Mouse (Mus musculus): ENCODE measurements around the gene Rbks. TPM values are rescaled to one million over a fixed set of nuclear protein-coding genes. Genes with fewer than 3 reads are reported as not detected.
A peak's percentile ranks its signal among the peaks of the same experiment; 100 is the strongest.

The Rbks gene
- polyA plus RNA-seq, 1 experiment: 9.6 TPM

DNA sequence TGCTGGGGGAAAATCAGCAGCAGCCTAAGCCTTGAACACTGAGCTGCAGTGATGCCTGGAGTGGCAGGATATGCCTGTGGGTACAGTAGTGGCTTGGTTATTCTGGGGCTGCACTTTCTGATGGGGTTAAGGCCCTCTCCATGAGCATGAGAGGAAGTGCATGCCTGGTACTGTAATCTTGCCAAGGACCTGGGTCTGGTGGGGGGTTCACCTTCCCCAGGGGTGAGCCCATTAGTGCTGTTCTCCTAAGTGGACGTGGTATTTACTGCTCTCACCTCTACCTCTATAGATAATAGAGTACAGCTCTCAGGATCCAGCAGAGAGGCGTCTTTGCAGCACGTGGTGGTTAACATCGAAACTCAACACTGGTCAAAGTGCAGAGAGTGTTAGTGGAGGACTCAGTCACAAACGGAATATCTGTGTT, 16.4 kb upstream of the Rbks start:
- WGBS: 20% methylated on average over 5 of the region's 5 CpGs
- no peak overlapping the region for H3K4me3 ChIP-seq (replicated peaks; ENCODE audit: control insufficient read depth, low read depth, low read length)
- no peak overlapping the region for H3K27ac ChIP-seq (ENCODE audit: control insufficient read depth, insufficient read depth, low read depth, low read length, poor library complexity)
- TF ChIP-seq CTCF (IDR thresholded peaks at IDR 0.05; ENCODE audit: control insufficient read depth, insufficient read depth, low read length) (no peak), POLR2A (IDR thresholded peaks at IDR 0.05; ENCODE audit: borderline replicate concordance, control insufficient read depth, low read depth, low read length) (no peak)
- H3K4me1 ChIP-seq (ENCODE audit: control insufficient read depth, insufficient read depth, low read length): peaks cover 1% of the 10 kb centered on the region; the same call in 1 of the 2 replicates

DNA sequence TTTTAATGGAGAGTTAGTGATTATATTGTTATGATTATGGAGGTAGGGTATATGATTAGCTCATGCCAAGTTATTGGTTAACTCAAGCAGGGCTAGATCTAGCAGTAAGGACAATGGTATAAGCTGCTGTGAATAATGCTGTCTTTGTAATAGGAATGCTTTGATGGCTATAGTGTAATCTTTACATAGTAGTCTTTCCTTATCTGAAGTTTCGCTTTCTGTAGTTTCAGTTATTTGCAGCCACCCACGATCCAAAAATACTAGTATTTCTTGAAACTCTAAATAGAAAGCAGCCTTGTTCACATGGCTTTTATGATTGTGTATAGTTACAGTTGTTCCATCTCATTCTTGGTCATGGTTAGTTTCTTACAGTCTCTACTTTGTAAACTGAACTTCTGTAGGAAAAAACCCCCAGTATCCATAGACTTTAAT, 15.9 kb upstream of the Rbks start:
- 40% methylated on average over 2 of the region's 2 CpGs for WGBS
- H3K4me3 ChIP-seq (replicated peaks; ENCODE audit: control insufficient read depth, low read depth, low read length): no peak overlapping the region
- TF ChIP-seq CTCF (IDR thresholded peaks at IDR 0.05; ENCODE audit: control insufficient read depth, insufficient read depth, low read length) (no peak), POLR2A (IDR thresholded peaks at IDR 0.05; ENCODE audit: borderline replicate concordance, control insufficient read depth, low read depth, low read length) (no peak)
- no peak overlapping the region for H3K27ac ChIP-seq (ENCODE audit: control insufficient read depth, insufficient read depth, low read depth, low read length, poor library complexity)
- peaks cover 1% of the 10 kb centered on the region; the same call in 1 of the 2 replicates for H3K4me1 ChIP-seq (ENCODE audit: control insufficient read depth, insufficient read depth, low read length)

DNA sequence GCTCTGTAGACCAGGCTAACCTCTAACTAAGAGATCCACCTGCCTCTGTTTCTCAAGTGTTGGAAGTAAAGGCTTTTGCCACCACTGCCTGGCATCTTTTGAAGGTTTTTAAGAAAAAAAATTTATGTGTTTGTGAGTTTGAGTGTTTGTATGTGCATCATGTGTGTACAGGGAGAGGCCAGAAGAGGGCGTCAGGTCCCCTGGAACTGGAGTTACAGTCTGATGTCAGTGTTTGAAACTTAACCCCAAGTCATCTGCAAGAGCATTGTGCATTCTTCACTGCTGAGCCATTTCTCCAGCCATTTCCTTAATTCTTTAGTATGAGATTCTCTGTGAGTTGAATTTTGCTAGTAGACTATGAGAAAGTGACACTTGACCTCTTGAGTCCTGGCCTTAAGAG, 12.0 kb upstream of the Rbks start:
- Histone ChIP-seq H3K27ac (ENCODE audit: control insufficient read depth, insufficient read depth, low read depth, low read length, poor library complexity) (no peak overlapping the region), H3K4me3 (replicated peaks; ENCODE audit: control insufficient read depth, low read depth, low read length) (no peak overlapping the region), H3K4me1 (ENCODE audit: control insufficient read depth, insufficient read depth, low read length) (peaks cover 4% of the 10 kb centered on the region)
- 64% methylated on average over 1 of the region's 1 CpGs for WGBS
- TF ChIP-seq CTCF (IDR thresholded peaks at IDR 0.05; ENCODE audit: control insufficient read depth, insufficient read depth, low read length) (peak; percentile 56), POLR2A (IDR thresholded peaks at IDR 0.05; ENCODE audit: borderline replicate concordance, control insufficient read depth, low read depth, low read length) (no peak)

DNA sequence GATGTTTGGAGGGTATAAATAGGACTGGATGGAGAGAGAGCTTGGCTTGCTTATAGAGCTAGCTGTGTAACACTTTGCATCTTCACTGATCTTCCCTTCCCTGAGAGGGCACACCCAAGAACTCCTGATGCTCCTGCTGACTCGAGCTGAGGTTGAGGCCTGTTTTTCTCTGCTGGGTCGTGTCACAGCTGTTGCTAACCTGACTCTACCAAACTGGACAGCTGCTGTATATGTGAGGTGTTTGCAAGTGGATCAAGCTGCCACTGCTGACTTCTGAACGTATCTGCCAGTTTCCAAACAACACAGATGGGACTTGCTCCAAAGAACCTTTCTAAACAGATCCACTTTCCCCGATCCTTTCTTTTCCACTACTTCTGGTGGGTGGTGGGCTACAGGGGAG, 9.4 kb upstream of the Rbks start:
- H3K4me3 ChIP-seq (replicated peaks; ENCODE audit: control insufficient read depth, low read depth, low read length): no peak overlapping the region
- H3K4me1 ChIP-seq (ENCODE audit: control insufficient read depth, insufficient read depth, low read length): peaks cover 3% of the 10 kb centered on the region
- WGBS: 83% methylated on average over 4 of the region's 4 CpGs
- H3K27ac ChIP-seq (ENCODE audit: control insufficient read depth, insufficient read depth, low read depth, low read length, poor library complexity): no peak overlapping the region
- TF ChIP-seq CTCF (IDR thresholded peaks at IDR 0.05; ENCODE audit: control insufficient read depth, insufficient read depth, low read length) (no peak), POLR2A (IDR thresholded peaks at IDR 0.05; ENCODE audit: borderline replicate concordance, control insufficient read depth, low read depth, low read length) (no peak)

DNA sequence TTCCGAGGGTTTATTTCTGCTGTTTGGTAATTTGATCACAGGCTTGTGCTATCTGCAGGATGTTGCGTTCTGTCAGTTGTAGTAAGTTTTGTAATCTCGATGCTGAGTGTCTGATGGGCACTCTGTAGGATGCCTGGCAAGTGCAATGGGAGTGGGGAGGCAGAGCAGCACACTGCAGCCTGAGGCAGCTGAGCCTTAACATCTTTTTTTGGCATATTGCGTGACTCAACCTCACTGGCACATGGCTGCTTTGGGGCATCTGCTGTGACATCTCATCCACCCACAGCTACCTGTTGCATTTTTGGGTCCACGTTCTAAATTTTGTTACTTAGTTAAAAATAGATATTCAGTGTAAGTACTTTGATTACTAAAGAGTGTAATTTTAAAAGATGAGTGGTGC, 7.5 kb upstream of the Rbks start:
- Histone ChIP-seq H3K4me1 (ENCODE audit: control insufficient read depth, insufficient read depth, low read length) (peaks cover 3% of the 10 kb centered on the region), H3K27ac (ENCODE audit: control insufficient read depth, insufficient read depth, low read depth, low read length, poor library complexity) (no peak overlapping the region), H3K4me3 (replicated peaks; ENCODE audit: control insufficient read depth, low read depth, low read length) (no peak overlapping the region)
- no peak for TF ChIP-seq CTCF (IDR thresholded peaks at IDR 0.05; ENCODE audit: control insufficient read depth, insufficient read depth, low read length)
- no peak for TF ChIP-seq POLR2A (IDR thresholded peaks at IDR 0.05; ENCODE audit: borderline replicate concordance, control insufficient read depth, low read depth, low read length)
- 62% methylated on average over 5 of the region's 5 CpGs for WGBS

DNA sequence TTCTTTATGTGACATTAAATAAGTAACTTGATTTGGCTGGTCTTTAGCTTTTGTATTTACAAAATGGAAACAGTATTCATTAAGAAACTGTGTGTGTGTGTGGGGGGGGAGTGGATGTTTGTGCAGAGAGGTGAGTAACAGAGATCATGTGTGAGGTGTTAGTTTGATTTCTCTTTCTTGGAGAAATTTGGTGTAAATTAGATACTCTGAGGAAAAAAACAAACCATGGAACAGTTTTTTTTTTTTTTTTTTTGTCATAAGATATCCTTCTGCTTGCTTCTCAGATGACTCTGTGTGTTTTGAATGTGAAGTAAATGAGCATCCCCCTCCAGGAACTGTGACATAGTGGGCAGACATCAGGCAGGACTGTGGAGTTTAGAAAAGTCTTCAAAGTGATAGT, 2.0 kb upstream of the Rbks start:
- H3K4me1 ChIP-seq (ENCODE audit: control insufficient read depth, insufficient read depth, low read length): no peaks in the 10 kb centered on the region; the same call in 1 of the 2 replicates
- no peak overlapping the region for H3K27ac ChIP-seq (ENCODE audit: control insufficient read depth, insufficient read depth, low read depth, low read length, poor library complexity)
- H3K4me3 ChIP-seq (replicated peaks; ENCODE audit: control insufficient read depth, low read depth, low read length): no peak overlapping the region
- TF ChIP-seq CTCF (IDR thresholded peaks at IDR 0.05; ENCODE audit: control insufficient read depth, insufficient read depth, low read length) (no peak), POLR2A (IDR thresholded peaks at IDR 0.05; ENCODE audit: borderline replicate concordance, control insufficient read depth, low read depth, low read length) (no peak)

DNA sequence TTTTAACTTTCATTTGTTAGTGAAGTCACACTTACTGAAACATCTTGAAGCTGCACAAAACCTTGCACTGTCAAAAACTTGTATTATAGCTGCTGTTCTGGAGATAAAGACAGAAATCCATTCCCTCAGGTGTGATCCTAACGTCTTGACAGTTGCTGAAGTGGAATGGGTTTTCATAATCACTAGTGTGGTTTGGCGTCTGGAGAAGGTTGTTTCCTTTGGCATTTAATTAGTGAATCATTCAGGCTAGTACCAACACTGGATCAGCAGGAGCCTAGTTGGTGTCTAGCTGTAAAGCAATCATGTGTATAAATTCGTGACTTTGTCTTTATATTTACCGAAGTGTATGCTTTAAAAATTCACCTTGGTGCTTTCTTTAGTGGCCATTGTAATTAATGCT, 1.5 kb upstream of the Rbks start:
- Histone ChIP-seq H3K4me1 (ENCODE audit: control insufficient read depth, insufficient read depth, low read length) (no peaks in the 10 kb centered on the region; the same call in 1 of the 2 replicates), H3K27ac (ENCODE audit: control insufficient read depth, insufficient read depth, low read depth, low read length, poor library complexity) (no peak overlapping the region), H3K4me3 (replicated peaks; ENCODE audit: control insufficient read depth, low read depth, low read length) (no peak overlapping the region)
- no peak for TF ChIP-seq CTCF (IDR thresholded peaks at IDR 0.05; ENCODE audit: control insufficient read depth, insufficient read depth, low read length)
- no peak for TF ChIP-seq POLR2A (IDR thresholded peaks at IDR 0.05; ENCODE audit: borderline replicate concordance, control insufficient read depth, low read depth, low read length)
- 41% methylated on average over 4 of the region's 4 CpGs for WGBS

DNA sequence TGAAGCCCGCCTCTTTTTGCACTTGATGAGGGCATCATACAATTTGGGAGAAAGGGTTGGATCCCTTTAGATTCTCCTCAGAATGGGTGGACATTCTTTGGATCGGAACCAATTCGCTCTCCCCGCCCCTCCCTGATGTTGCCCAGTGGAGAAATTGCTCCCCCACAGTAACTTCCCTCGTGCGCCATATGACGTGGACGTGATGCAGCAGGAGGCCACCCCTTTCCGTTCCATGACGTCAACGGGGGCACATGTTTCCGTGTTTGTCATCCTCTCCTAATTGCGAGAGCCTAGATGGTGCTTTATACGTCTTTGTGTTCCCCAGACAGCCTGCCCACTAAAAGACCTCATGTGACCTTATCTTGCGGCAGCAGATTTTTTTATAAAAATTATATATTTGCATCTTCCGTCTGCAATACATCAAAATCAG, 885 bp upstream of the Rbks start:
- Histone ChIP-seq H3K4me1 (ENCODE audit: control insufficient read depth, insufficient read depth, low read length) (no peaks in the 10 kb centered on the region; the same call in 1 of the 2 replicates), H3K4me3 (replicated peaks; ENCODE audit: control insufficient read depth, low read depth, low read length) (peak overlapping the region; percentile 98), H3K27ac (ENCODE audit: control insufficient read depth, insufficient read depth, low read depth, low read length, poor library complexity) (peak overlapping the region; percentile 99)
- 0 out of 2 replicates have a peak, but pooled peaks have one; percentile 7 for TF ChIP-seq POLR2A (IDR thresholded peaks at IDR 0.05; ENCODE audit: borderline replicate concordance, control insufficient read depth, low read depth, low read length)
- TF ChIP-seq CTCF (IDR thresholded peaks at IDR 0.05; ENCODE audit: control insufficient read depth, insufficient read depth, low read length): peak; percentile 10; the same call in 1 of the 2 replicates
- under 1% methylated on average over 16 of the region's 16 CpGs for WGBS
